Mouse (Mus musculus): Measurements from ENCODE around the gene Rps6ka1.

The Rps6ka1 gene

GRCm38 (mm10) chr4:133897431-133897891 is 9.9 kb upstream of the Rps6ka1 start:
- DNase-seq (ENCODE audit: low spot score), result no peak

- no peak for DNase-seq (ENCODE audit: low spot score)
These were observed 9.4 kb upstream of the Rps6ka1 start for GRCm38 (mm10) chr4:133896984-133897383.

GRCm38 (mm10) chr4:133896002-133896401 is 8.4 kb upstream of the Rps6ka1 start:
- DNase-seq (ENCODE audit: low spot score), result no peak

- no peak for DNase-seq (ENCODE audit: low spot score)
These were observed 348 bp downstream of the Rps6ka1 start for GRCm38 (mm10) chr4:133887249-133887648.

DNA sequence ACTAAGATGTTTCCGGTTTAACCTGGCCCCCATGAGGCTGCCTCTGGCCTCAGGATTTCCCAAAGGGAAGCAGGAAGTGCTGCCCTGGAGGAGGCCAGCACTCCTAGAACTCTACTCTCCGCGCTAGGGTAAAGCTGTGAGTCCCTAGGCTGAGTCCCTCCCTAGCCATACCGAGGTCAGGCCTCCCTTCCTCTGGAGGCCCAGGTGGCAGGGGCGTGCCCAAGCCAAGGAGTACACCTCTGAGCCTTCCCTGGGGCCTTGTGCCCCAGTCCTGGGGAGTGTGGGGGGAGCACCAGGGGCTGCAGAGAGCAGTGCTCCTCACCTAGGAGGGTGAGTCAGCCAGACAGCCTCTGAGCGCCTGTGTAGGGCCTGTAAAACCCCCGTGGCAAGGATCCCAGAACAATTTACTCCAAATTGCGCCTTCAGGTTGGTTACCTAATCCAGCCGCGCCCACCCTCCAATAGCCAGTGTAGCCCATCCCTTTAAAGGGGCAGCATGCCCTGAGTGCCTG is 1.6 kb downstream of the Rps6ka1 start:
- DNase-seq (ENCODE audit: low spot score), result no peak

GRCm38 (mm10) chr4:133885331-133885730 is 2.3 kb downstream of the Rps6ka1 start:
- DNase-seq (ENCODE audit: low spot score), result no peak

GRCm38 (mm10) chr4:133884888-133885287 is 2.7 kb downstream of the Rps6ka1 start:
- DNase-seq (ENCODE audit: low spot score), result no peak

- no peak for DNase-seq (ENCODE audit: low spot score)
These were observed 3.4 kb downstream of the Rps6ka1 start for GRCm38 (mm10) chr4:133884127-133884753.

DNA sequence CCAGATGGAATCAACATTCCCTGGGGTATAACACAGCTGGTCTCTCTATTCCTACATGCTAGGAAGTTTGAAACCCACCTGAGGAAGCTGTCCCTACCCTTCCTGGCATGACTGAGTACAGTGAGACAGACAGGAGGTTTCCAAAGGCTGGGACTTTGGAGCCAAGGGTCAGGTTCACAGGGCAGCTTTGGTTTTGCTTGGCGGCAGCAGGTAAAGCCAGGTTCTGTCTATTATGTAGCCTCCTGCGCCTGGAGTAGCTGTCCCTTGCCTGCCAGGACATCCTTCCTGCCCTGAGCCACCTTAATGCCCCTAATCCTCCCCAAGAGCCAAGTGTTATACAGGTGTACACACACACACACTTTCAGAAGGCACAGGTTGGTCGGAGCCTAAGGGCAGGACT is 5.7 kb downstream of the Rps6ka1 start:
- DNase-seq (ENCODE audit: low spot score), result no peak

DNA sequence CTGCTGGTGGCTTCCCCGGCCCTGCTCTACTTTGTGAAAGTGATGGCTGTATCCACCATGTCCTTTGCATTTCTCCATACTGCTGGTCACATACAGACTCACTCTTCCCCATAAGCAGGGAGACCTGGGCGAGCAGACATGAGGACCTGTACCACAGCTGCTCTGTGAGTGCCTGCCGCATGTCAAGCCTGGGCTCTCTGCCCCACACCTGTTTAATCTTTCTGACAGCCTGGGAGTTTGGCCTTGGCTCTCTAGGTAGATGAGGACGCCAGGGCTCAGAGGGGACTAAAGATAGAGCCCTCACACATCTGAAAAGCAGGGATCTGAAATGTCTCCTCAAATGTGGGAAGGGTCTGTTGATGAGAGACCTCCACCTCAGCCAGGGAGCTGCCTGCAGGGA is 6.2 kb downstream of the Rps6ka1 start:
- DNase-seq (ENCODE audit: low spot score), result no peak

DNA sequence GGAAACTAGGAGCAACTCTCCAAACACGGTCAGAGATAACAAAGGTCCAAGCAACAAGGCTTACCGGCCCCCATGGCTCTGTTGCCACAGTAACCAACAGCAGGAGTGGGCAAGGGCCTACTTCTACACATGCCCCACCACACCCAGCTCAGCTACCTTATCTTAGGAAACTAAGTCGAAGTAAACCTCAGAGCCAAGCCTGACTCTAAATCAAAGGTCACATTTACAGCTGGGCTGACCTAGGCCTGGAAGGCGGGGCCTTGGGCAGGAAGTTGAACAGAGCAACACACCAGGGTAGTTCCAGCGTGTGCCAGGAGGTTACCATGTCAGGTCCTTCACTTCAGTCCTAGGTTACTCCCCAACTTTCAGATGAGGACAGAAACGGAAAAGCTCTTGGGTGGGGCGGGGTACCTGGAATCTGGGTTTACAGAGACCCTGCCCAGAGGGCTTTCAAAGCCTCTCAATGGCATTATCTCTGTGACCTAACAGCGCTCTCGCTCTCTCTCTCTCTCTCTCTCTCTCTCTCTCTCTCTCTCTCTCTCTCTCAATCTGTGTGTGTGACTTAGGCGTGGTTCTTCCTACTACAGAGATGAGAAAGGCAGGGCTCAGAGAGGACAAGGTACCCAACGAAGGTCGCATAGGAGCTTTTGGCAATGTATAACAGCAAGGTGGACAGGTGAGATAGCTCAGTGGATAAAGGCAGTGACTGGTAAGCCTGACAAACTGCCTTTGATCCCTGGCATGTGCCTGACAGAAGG is 8.3 kb downstream of the Rps6ka1 start:
- peak; percentile 41 for DNase-seq (ENCODE audit: low spot score)

DNA sequence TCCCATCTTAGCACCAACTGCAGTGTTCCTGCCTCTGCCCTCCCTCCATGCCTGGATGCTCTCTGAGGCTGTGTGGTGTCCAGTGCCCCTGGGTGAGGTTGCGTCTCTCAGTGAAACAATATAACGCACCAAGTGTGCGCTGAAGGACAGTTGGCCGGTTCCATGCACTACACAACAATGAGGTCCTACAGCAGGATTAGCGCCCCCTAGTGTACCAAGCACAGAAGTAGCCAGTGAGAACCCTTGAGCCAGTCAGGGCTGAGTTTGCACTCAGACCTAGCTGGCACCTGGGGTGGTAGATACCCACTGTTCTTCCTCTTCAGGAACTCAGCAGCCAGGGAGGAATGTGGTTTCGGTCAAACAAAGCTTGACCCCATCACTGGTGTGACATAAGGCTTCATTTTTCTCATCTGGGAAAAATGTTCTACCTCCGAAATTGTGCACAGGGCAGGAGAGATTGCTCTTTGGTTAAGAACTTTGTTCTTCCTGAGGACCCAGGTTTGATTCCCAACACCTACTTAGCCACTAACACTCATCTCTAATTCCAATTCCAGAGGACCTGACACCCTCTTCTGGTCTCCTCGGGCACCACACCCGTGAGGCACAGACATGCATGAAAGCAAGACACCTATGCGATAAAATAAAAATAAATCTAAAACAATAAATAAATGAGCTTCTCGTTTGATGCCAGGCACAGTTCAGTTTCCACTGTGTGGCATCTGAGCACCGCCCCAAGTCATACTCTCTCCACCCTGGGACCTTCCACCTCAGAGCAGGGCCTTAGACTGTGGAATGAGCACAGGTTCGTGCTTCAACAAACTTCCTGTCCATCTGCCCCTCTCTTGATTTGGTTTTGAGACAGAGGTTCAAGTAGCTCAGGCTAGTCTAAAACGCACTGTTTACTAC is 9.5 kb downstream of the Rps6ka1 start:
- no peak for DNase-seq (ENCODE audit: low spot score)

DNA sequence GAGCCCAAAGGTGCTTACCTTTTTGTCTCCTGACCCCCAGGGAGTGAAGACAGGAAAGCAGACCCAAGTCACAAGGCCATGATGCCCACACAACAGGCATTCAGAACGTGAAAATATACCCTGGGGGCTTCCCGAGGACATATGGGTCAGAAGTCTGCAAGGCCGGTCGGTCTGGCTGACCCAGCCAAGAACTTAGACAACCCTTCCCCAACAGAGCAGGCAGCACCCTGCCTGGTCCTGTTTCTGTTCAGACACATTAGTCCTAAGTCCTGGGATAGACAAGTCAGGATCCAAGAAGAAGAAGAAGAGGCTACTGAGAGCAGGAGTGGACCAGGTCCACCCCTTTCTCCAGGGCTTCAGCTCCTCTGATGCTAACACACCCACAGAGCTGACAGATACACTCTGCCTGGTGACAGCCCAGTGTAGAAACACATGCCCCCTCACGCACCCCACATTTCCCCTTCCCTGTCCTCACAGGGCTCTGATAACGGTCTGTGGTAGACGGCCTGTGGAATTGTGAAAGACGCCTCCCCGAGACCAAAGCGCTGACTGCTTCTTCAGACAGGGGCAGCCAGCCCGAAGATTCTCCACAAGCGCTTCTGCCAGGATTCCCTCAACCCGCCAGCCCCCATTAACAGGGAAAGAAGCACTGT is 12.6 kb downstream of the Rps6ka1 start:
- no peak for DNase-seq (ENCODE audit: low spot score)

- no peak for DNase-seq (ENCODE audit: low spot score)
These were observed 13.4 kb downstream of the Rps6ka1 start for GRCm38 (mm10) chr4:133873926-133874864.

DNA sequence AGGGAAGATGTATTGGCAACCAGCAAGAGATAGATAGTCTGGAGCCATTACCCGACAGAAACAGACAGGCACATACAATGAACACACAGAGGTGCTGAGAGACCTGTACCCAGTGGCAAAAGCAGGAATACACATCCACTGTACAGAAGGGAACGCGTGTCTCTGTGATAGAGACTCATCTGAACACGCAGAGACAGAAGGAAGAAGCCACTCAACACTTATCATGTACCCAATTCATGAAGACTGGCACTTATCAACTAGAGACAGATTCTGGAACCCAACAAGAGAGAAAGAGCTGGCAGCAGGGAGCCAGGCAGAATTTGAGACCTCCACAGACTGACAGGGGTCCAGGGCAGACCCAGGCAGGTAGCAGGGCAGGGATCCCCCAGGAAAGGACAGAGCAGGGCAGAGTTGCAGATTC is 14.2 kb downstream of the Rps6ka1 start:
- DNase-seq (ENCODE audit: low spot score), result no peak

- no peak for DNase-seq (ENCODE audit: low spot score)
These were observed 14.7 kb downstream of the Rps6ka1 start for GRCm38 (mm10) chr4:133872812-133873300.

- DNase-seq (ENCODE audit: low spot score), result no peak
These were observed 15.3 kb downstream of the Rps6ka1 start for GRCm38 (mm10) chr4:133872222-133872811.

- no peak for DNase-seq (ENCODE audit: low spot score)
These were observed 22.4 kb downstream of the Rps6ka1 start for GRCm38 (mm10) chr4:133865231-133865630.

DNA sequence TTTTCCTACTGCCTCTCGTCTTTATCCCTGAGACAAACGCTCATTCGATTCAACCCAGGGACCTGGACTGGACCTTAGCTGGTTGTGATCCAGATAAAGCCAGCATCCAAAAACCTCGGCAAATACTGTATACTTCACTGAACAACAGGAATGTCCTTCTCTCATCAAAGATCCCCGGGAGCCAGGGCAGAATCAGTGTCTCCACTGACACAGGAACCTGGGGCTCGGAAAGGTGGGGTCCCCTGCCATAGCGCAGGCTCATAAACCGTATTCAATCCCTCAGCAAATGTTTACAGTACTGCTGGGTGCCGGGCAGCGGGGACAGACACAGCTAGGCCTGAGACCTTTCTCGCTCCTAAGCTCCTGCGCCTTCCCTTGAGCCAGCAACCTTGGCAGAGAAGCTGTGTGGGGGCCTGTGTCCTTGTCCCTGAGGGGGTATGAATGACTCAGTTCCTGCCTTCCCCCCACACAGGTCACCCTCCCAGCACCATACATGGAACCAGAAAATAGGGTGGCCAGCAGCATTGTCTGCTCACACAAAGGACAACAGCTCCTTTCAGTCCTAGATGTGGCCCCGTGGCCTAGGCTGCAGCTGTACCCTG is 23.1 kb downstream of the Rps6ka1 start:
- DNase-seq (ENCODE audit: low spot score), result peak; percentile 74
